Mouse (Mus musculus): ENCODE results near the gene Cryzl1.

DNA sequence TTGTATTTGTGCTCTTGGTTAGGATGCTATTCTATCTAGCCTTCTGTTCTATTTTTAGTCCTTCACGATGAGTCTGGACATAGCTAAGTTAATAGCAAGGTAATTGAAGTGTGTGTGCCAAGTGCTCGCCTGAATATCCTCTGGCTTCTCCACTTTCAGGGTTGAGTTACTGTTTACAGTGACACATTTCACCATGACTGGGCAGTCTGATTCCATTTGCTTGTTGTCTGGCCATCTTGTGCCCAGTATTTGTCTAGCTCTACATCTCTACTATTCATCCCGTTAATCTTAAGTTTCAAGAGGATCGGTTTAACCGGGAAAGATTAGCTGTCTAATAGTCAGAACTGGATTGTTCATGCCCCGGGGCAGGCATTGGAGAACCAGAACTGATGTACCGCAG lies 33.7 kb upstream of the Cryzl1 start:
- no peak for TF ChIP-seq CTCF (IDR thresholded peaks at IDR 0.05; ENCODE audit: extremely low read depth, insufficient read length, insufficient replicate concordance, low read depth, low read length)
- TF ChIP-seq POLR2A (IDR thresholded peaks at IDR 0.05; ENCODE audit: low read depth, low read length) = no peak

Data from small intestine, adult 2 months (tissue).